Mouse (Mus musculus) layer of hippocampus, postnatal 10 days (tissue): ENCODE data around the gene Gid4. TPM values are rescaled to one million over a fixed set of nuclear protein-coding genes. Genes with fewer than 3 reads are reported as not detected.
"Not testable (repeated sequence)": the region's sequence is repeated elsewhere in the genome, so short reads cannot be mapped to it uniquely, and the experiment has no call there.

Source experiments
- DNase-seq, 2 experiments: peaks; one replicate each; pipeline ENCODE4 v3.0.0; 2021; ENCODE audit warnings: low spot score in 2 of 2
- total RNA-seq, 2 experiments: library from RNA; stranded (reverse); gene quantifications; 2 replicates each; pipeline ENCODE4 v1.2.3; 2021

The Gid4 gene
- total RNA-seq, 2 experiments from 2014 or later, result 38.0 to 39.3 TPM

GRCm38 (mm10) chr11:60426417-60426816 lies 9.5 kb downstream of the Gid4 start:
- no peak for DNase-seq

GRCm38 (mm10) chr11:60427628-60428027 lies 10.7 kb downstream of the Gid4 start:
- no peak for DNase-seq

DNA sequence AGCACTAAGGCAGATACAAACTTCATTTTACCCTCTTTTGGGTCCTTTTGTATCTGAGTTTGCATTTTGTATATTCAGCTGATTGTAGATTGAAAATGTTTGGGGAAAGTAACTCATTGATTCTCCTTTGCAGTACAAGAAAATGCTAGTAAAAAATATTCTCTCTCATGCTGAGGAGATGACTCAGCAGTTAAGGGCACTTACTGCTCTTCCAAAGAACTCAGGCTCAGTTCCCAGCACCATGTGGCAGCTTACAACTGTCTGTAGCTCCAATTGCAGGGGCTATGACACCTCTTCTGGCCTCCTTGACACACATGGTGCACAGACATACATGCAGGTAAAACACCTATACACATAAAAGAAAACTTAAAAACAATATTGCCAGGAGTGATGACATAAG lies 16.6 kb downstream of the Gid4 start:
- no peak for DNase-seq

GRCm38 (mm10) chr11:60435133-60435532 lies 18.2 kb downstream of the Gid4 start:
- no peak for DNase-seq

DNA sequence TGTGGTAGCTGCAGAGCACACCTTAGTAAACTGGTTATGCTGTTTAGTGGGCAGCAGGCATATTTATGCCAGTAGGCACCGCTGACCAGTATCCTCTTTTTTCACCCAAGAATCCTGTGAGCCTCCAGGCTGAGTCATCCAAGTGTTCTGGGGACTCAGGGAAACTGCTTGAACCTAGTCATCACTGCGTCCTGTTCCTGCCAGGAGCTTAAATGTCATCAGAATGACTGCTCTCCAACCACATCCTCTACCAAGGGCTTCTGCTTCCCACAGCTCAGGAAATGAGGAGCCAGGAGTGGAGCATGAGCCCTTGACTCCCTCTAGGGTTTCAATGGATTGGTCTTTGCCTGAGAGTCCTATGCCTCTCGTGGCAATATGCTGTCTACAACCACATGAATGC lies 19.7 kb downstream of the Gid4 start:
- DNase-seq, result no peak

- not testable (repeated sequence) for DNase-seq
Measured at GRCm38 (mm10) chr11:60439621-60440020, 22.7 kb downstream of the Gid4 start.

- no peak for DNase-seq
Measured at GRCm38 (mm10) chr11:60440176-60440575, 23.2 kb downstream of the Gid4 start.

DNA sequence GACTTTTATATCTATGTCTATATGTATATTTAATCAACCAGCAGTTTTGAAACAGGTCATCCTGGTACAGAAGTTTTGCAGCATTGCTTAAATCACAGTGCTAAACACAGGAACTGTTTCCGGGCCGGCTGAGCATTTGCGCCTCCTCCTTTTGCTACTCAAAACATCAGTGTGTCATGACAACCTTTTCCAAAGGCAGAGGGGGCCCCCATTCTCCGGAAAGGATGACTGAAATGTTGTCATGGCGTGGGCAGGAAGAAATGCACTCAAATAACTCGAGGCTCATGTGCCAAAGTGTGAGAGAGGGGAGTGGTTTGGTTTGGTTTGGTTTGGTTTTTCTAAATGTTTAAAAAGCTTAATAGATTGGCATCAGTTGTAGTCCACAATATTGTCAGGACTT lies 26.0 kb downstream of the Gid4 start:
- no peak for DNase-seq

- no peak for DNase-seq
Measured at GRCm38 (mm10) chr11:60444007-60444406, 27.1 kb downstream of the Gid4 start.

- peak; percentile 95 to 96 for DNase-seq
Measured at GRCm38 (mm10) chr11:60454080-60454744, 37.3 kb downstream of the Gid4 start, which contains the start of gene Drg2. Gene Drg2, plus strand, starts transcription at chr11:60454591.

- no peak for DNase-seq
Measured at GRCm38 (mm10) chr11:60454745-60455087, 37.8 kb downstream of the Gid4 start.

GRCm38 (mm10) chr11:60457973-60458372 lies 41.0 kb downstream of the Gid4 start:
- DNase-seq, result no peak

- peak; percentile 35 for DNase-seq
Measured at GRCm38 (mm10) chr11:60465943-60466380, 49.0 kb downstream of the Gid4 start.

DNA sequence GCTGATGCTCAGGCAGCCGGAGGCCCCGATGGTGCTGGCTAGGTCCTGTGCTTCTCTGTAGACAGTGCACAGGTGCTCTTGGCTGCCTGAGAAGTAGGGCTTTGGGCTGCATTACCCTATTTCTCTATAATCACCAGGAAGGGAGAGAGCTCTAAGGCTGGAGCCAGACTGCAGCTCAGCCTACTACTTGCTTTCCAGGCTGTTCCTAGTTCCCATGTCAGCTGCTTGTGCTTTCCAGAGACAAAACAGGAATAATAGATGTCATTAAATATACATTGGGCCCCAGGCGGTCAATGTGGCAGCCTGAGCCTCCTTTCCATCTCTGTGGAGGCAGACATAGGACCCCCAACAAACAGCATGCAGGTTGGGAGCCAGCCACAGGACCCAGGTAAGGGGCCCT lies 52.1 kb downstream of the Gid4 start, which contains the start of gene Myo15:
Gene Myo15, plus strand, starts transcription at position 301 of the 400 bp plus-strand sequence.
- no peak for DNase-seq

DNA sequence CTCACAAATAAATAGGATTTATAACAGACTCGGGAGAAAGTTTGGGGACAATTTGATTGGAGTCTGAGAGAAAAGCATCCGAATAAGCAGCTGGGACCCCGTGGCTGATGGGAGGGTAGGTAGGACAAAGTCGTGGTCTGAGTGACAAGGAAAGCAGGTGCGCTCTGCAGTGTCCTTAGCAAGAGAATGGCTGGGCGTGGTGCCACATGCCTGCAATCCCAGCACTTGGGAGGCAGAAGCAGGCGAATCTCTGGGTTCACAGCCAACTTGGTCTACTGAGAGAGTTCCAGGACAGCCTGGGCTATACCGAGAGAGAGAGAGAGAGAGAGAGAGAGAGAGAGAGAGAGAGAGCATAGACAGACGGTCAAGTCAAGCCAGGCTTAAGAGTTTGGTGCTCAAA lies 53.8 kb downstream of the Gid4 start:
- no peak for DNase-seq

- DNase-seq, result no peak
Measured at GRCm38 (mm10) chr11:60474534-60474933, 57.6 kb downstream of the Gid4 start.

DNA sequence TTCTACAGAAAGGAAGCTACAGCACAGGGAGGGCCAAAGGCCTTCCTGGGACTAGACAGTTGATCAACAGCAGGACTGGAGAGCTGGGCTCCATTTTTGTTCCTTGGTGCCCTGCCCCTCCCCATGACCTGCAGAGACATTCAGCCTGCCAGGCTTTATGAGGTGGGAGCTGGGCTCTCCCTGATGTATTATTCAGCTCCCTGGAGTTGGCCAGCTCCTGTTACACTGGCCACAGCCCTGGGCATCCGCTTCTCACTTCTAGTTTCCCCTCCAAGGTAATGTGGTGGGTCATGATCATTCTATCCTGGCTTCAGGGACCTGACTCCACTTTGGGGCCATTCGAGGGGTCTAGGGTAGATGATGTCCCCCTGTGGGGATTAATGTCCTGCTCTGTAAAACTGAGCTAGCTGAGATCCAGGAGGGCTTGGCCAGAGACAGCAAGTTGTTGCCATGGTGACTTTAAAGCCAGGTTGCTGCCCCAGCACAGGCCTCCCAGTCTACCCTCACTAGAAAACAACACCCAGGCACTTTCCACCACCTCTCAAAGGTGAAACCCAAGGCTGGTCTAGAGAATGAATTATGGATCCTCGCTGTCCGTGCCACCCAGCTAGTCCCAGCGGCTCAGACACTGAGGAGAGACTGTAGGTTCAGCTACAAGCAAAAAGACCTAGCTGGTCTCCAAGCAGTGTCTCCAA lies 58.9 kb downstream of the Gid4 start:
- DNase-seq, result no peak

- DNase-seq, result no peak
Measured at GRCm38 (mm10) chr11:60478121-60478520, 61.2 kb downstream of the Gid4 start.

DNA sequence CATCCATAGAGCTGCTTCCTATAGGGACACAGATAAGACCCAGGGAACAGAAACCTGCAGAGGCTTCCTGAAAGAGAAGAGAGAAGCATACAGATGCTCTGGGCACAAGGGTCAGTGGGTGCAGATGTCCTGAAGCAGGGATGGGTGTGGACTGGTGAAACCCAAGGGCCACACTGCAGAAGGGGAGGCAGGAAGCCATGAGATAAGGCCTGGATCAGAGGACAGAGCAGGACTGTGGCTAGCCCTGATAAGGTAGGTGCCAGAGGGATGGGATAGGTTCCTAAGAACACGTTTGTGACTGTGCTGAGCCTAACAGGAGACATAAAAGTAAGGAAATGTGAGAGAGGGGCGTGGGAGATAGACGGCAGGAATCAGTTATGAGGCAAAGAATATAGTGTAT lies 69.3 kb downstream of the Gid4 start:
- DNase-seq, result no peak

GRCm38 (mm10) chr11:60492726-60493125 lies 75.8 kb downstream of the Gid4 start:
- DNase-seq, result no peak

GRCm38 (mm10) chr11:60495692-60496091 lies 78.7 kb downstream of the Gid4 start:
- no peak for DNase-seq
